Mouse (Mus musculus): ENCODE data around the gene Eid2b. TPM values are rescaled to one million over a fixed set of nuclear protein-coding genes. Genes with fewer than 3 reads are reported as not detected.

The Eid2b gene
- total RNA-seq, 2 experiments from 2014 or later: 13.4 to 15.7 TPM

- peak; percentile 76 for DNase-seq
These were observed 24.3 kb downstream of the Eid2b start, which contains the start of gene Dll3 for GRCm38 (mm10) chr7:28301616-28302433. Dll3 (minus strand) TSS chr7:28302238.

- DNase-seq: peak; percentile 65
These were observed 28.1 kb downstream of the Eid2b start for GRCm38 (mm10) chr7:28305641-28306040.

- DNase-seq: no peak
These were observed 28.7 kb downstream of the Eid2b start for GRCm38 (mm10) chr7:28306216-28306615.

- no peak for DNase-seq
These were observed 32.2 kb downstream of the Eid2b start for GRCm38 (mm10) chr7:28309737-28310136.

GRCm38 (mm10) chr7:28311151-28311925, 33.8 kb downstream of the Eid2b start:
- DNase-seq: peak; percentile 50

- DNase-seq: peak; percentile 99
These were observed 34.5 kb downstream of the Eid2b start, which contains the start of gene Timm50 for GRCm38 (mm10) chr7:28311926-28312543. Timm50 (minus strand) TSS chr7:28312072.

- no peak for DNase-seq
These were observed 40.5 kb downstream of the Eid2b start for GRCm38 (mm10) chr7:28318036-28318435.

GRCm38 (mm10) chr7:28318714-28319113, 41.2 kb downstream of the Eid2b start:
- peak; percentile 57 for DNase-seq

GRCm38 (mm10) chr7:28321974-28322720, 44.6 kb downstream of the Eid2b start:
- no peak for DNase-seq

GRCm38 (mm10) chr7:28325293-28325692, 47.8 kb downstream of the Eid2b start:
- no peak for DNase-seq

- no peak for DNase-seq
These were observed 48.9 kb downstream of the Eid2b start for GRCm38 (mm10) chr7:28326457-28326856.

GRCm38 (mm10) chr7:28328260-28328659, 50.7 kb downstream of the Eid2b start:
- no peak for DNase-seq

Other genes with a start within 250 kb of the Eid2b start
- 100 to 1,000 TPM; 137 to 148 TPM for gene Psmc4, start 227.6 kb upstream of the Eid2b start, total RNA-seq (2021)
- gene Fcgbp, start 206.5 kb upstream of the Eid2b start, total RNA-seq (2021): not detected
- gene 9530053A07Rik, start 148.3 kb upstream of the Eid2b start, total RNA-seq (2021): not detected
- gene Fbl, start 108.0 kb upstream of the Eid2b start, total RNA-seq (2021): 10 to 100 TPM; 84.3 to 96.3 TPM
- gene Dyrk1b, start 98.3 kb upstream of the Eid2b start, total RNA-seq (2021): 10 to 100 TPM; 35.6 to 48.1 TPM
- gene Eid2, start 9.9 kb upstream of the Eid2b start, total RNA-seq (2021): 10 to 100 TPM; 22.8 to 34.9 TPM
- 1 to 10 TPM in 1 of 2 experiments, not detected in 1; 1.2 TPM for gene Selenov, start 13.4 kb downstream of the Eid2b start, total RNA-seq (2021)
- gene Dll3, start 24.5 kb downstream of the Eid2b start, total RNA-seq (2021): under 1 TPM; 0.33 to 0.36 TPM
- gene Timm50, start 34.3 kb downstream of the Eid2b start, total RNA-seq (2021): 100 to 1,000 TPM; 108 to 114 TPM
- gene Supt5, start 61.0 kb downstream of the Eid2b start, total RNA-seq (2021): 100 to 1,000 TPM in 1 of 2 experiments, 10 to 100 TPM in 1; 86.6 to 103 TPM
- gene Rps16, start 72.9 kb downstream of the Eid2b start, total RNA-seq (2021): 1,000 to 10,000 TPM; 1,220 to 1,241 TPM
- 10 to 100 TPM; 27.9 to 37.0 TPM for gene Plekhg2, start 94.9 kb downstream of the Eid2b start, total RNA-seq (2021)
- gene Zfp36, start 102.5 kb downstream of the Eid2b start, total RNA-seq (2021): 10 to 100 TPM; 11.4 to 27.2 TPM
- gene Med29, start 115.0 kb downstream of the Eid2b start, total RNA-seq (2021): 10 to 100 TPM; 19.8 to 25.9 TPM
- gene Paf1, start 115.2 kb downstream of the Eid2b start, total RNA-seq (2021): 10 to 100 TPM; 56.5 to 59.2 TPM
- gene Gmfg, start 159.7 kb downstream of the Eid2b start, total RNA-seq (2021): 10 to 100 TPM; 23.3 to 24.7 TPM
- 10 to 100 TPM in 1 of 2 experiments, 1 to 10 TPM in 1; 9.2 to 13.0 TPM for gene Lrfn1, start 174.2 kb downstream of the Eid2b start, total RNA-seq (2021)
- not detected for gene Ifnl2, start 232.7 kb downstream of the Eid2b start, total RNA-seq (2021)
- gene Ifnl3, start 245.1 kb downstream of the Eid2b start, total RNA-seq (2021): not detected